Mouse (Mus musculus): ENCODE data around the gene Fignl1.

Gene Fignl1

GRCm38 (mm10) chr11:11766736-11767135 is 42.0 kb downstream of the Fignl1 start:
- no peak for DNase-seq (ENCODE audit: low spot score in 2 of 2)

- no peak for DNase-seq (ENCODE audit: low spot score in 2 of 2)
These were observed 42.7 kb downstream of the Fignl1 start for GRCm38 (mm10) chr11:11766105-11766504.

- no peak for DNase-seq (ENCODE audit: low spot score in 2 of 2)
These were observed 43.3 kb downstream of the Fignl1 start for GRCm38 (mm10) chr11:11765414-11765813.

GRCm38 (mm10) chr11:11763211-11763666 is 45.5 kb downstream of the Fignl1 start:
- no peak for DNase-seq (ENCODE audit: low spot score in 2 of 2)

DNA sequence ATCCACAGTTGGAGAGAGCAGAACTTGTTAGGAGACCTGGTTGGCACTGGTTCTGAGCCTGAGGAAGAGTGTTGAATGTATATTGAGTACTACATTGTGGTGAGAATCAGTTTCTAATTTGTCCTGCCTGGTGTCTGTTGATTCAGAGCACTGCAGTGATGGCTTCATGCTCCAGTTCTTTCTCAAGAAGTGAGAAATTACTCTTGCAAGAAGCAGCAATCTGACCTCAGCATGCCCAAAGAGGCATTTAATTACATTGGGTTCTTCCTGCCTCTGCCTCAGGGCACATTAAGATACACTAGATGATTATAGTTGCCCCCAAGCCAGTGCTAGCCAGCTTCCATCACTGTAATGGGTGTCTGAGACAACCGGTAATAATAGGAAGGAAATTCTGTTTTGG is 49.9 kb downstream of the Fignl1 start:
- no peak for DNase-seq (ENCODE audit: low spot score in 2 of 2)

GRCm38 (mm10) chr11:11758121-11758520 is 50.6 kb downstream of the Fignl1 start:
- DNase-seq (ENCODE audit: low spot score in 2 of 2), result no peak

DNA sequence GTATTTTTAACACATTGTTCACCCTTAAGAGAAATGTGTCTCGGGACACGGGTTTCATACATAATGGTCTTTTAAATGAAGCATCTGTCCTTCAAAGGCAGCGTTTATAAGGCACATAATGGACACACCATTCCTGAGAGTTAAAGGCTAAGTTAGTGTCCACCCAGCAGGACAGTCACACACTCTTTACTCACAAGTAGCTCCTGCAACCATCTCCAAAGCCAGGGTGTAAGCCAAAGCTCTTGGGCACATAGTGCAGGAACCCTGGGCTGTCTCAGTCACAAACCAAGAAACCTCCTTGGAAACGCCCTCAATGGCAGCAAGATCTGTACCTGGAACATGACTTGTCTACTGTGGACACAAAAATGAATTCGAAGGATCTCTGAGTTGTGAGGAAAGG is 55.9 kb downstream of the Fignl1 start:
- DNase-seq (ENCODE audit: low spot score in 2 of 2), result no peak

- DNase-seq (ENCODE audit: low spot score in 2 of 2), result no peak
These were observed 57.7 kb downstream of the Fignl1 start for GRCm38 (mm10) chr11:11751091-11751490.

- DNase-seq (ENCODE audit: low spot score in 2 of 2), result no peak
These were observed 64.5 kb downstream of the Fignl1 start for GRCm38 (mm10) chr11:11744222-11744621.

- no peak for DNase-seq (ENCODE audit: low spot score in 2 of 2)
These were observed 66.1 kb downstream of the Fignl1 start for GRCm38 (mm10) chr11:11742626-11743025.

DNA sequence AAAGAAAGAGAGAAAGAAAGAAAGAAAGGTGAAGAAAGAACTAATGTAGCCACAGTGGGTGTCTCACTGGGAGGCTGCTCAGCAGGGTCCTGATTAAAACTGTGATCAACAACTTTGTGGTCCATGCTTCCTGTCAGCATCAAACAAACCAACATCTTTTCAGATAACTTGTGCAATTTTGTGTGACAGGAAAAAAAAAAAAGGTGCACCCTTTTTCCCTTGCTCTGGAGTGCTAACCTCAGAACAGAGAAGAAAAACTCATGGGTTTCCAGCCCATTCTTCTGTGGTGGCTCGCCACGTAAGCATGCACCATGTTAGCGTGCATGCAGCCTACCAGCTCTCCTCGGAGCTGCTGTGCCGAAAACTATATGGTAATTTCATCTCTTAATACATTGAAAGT is 67.2 kb downstream of the Fignl1 start:
- DNase-seq (ENCODE audit: low spot score in 2 of 2), result no peak

DNA sequence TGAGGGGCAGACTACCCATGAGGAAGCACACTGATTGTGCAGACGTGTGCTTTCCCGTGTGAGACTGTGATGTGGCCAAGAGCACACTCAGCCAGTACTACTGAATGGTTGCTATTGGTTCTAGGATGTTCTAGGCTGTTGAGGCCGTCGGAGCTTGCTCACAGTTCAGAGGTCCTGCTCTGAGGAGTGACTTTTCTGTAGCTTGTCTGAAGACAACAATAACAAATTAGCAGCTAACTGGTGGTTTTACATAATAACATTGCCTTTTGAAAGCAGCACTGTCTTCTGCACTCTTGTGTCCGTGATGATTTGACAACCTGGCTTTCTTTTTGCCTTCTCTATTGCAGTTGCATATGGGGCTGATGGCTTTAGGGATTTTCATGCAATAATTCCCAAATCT is 68.2 kb downstream of the Fignl1 start:
- DNase-seq (ENCODE audit: low spot score in 2 of 2), result no peak

- DNase-seq (ENCODE audit: low spot score in 2 of 2), result no peak
These were observed 69.7 kb downstream of the Fignl1 start for GRCm38 (mm10) chr11:11739054-11739453.

DNA sequence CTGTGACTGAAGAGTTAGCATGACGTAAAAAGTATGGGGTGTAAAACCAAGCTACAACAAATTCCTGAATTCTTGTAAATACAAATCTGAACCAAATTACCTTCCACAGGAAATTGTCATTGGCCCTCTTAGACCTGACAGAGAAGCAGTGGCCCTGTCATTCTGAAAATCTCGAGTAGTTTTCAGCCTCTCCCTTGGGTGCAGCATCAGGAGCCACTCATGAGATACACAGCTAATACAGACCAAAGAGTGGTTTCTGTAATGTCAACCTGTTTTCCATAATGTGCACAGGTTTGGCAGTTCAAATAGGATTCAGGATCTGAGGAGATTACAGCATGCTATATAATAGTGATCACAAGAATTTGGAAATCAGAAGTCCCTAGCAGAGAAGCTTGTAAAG is 71.2 kb downstream of the Fignl1 start:
- DNase-seq (ENCODE audit: low spot score in 2 of 2), result no peak

Measured in right cerebral cortex, postnatal 36 days (tissue).